Mouse (Mus musculus): ENCODE data around the gene Rnf220. TPM values are rescaled to one million over a fixed set of nuclear protein-coding genes. Genes with fewer than 3 reads are reported as not detected.

Rnf220 gene
- total and polyA plus RNA-seq, 3 experiments: 64.4 to 117 (median 86.8) TPM

DNA sequence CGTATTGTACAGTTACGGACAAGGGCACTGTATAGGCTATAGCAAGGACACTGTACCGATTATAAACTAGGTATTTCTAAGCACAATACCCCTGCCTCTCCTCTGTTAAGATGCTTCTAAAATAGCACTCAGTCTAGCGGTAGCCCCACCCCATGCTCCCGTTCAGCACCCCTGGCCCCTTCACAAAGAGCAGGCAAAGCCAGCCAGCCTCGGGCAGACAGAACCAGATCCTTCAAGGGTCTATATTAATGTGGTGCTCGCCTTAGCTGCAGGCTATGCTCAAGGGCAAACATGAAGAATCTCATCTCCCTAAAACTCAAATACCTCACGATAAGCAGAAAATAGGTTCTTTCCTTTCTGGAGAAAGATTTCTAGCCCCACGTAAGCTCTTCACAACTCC, 67.2 kb downstream of the Rnf220 start:
- Histone ChIP-seq H3K27me3 (replicated peaks) (no peaks in the 10 kb centered on the region), H3K9ac (ENCODE audit: insufficient read depth, low read depth) (no peak overlapping the region), H3K4me1 (ENCODE audit: control insufficient read depth in 1 of 2, insufficient read depth in 2 of 2) (peaks cover 8 to 29% of the 10 kb centered on the region in 2 experiments; a peak in 3 of 4 replicates), H3K79me2 (replicated peaks; ENCODE audit: control insufficient read depth, extremely low read depth, insufficient read depth, poor library complexity, severe bottlenecking) (no peaks in the 10 kb centered on the region), H3K4me2 (ENCODE audit: insufficient read depth, low read depth, poor library complexity, severe bottlenecking) (peak overlapping the region; percentile 14; the same call in 1 of the 2 replicates), H3K27ac (ENCODE audit: insufficient read depth, low read depth) (no peak overlapping the region), H3K36me3 (replicated peaks in 1 of 2; ENCODE audit: control insufficient read depth in 1 of 2, insufficient read depth in 1 of 2, low read length in 1 of 2) (no peaks in the 10 kb centered on the region), H3K4me3 (replicated peaks in 1 of 3; ENCODE audit: low read depth in 2 of 3, low read length in 2 of 3, poor library complexity in 1 of 3) (no peak overlapping the region), H3K9me3 (replicated peaks; ENCODE audit: low read length) (no peaks in the 10 kb centered on the region)
- in situ Hi-C loops (cut with MboI; ENCODE audit: low pct_ligation_motif_present, low pct_unique_long_range_greater_than_20kb, low sequenced_read_pairs): no loop called here
- TF ChIP-seq UBTF (IDR thresholded peaks at IDR 0.05; ENCODE audit: low read depth, low read length) (no peak), NRF1 (IDR thresholded peaks at IDR 0.05; ENCODE audit: low read depth, low read length) (no peak), MAFK (IDR thresholded peaks at IDR 0.05; ENCODE audit: insufficient replicate concordance, low read length) (no peak), CHD2 (IDR thresholded peaks at IDR 0.05; ENCODE audit: low read length) (no peak), PAX5 (IDR thresholded peaks at IDR 0.05; ENCODE audit: low read length) (no peak), IRF4 (IDR thresholded peaks at IDR 0.05; ENCODE audit: low read depth, low read length) (no peak), GABPA (IDR thresholded peaks at IDR 0.05; ENCODE audit: insufficient replicate concordance, low read depth, low read length) (no peak), EP300 (IDR thresholded peaks at IDR 0.05; ENCODE audit: low read length) (no peak), ZNF384 (IDR thresholded peaks at IDR 0.05; ENCODE audit: low read depth, low read length) (no peak), ZKSCAN1 (IDR thresholded peaks at IDR 0.05; ENCODE audit: borderline replicate concordance, low read depth, low read length) (no peak), JUN (IDR thresholded peaks at IDR 0.05; ENCODE audit: insufficient read depth, low read depth, low read length) (no peak), SIN3A (IDR thresholded peaks at IDR 0.05; ENCODE audit: low read length) (no peak), MXI1 (IDR thresholded peaks at IDR 0.05; ENCODE audit: low read depth, low read length) (no peak), POLR2AphosphoS2 (IDR thresholded peaks at IDR 0.05; ENCODE audit: low read depth, low read length) (no peak)
- DNase-seq (ENCODE audit: extremely low read depth): no peak
- dilution Hi-C loops (cut with MboI; ENCODE audit: extremely low pct_ligation_motif_present, extremely low pct_unique_long_range_greater_than_20kb, low sequenced_read_pairs): no loop called here

DNA sequence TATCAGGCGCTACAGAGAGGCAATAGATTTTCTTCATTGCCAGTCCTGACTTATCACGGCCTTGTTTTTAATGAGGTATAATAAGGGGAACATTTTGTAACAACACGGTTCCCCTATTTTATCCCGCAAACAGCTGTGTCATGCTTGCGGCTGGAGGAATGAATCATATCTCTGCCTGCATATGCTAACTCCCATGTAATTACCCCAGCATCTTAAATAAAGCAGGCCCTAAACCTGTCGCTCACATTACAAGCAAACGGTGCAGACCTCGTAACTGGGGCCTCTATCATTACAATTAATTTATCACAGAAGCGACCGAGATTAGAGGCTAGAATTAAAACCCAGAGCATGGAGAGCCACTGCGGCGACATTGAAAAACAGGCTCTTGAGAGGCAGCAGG, 69.3 kb downstream of the Rnf220 start:
- peaks cover 8 to 29% of the 10 kb centered on the region in 2 experiments; a peak in 3 of 4 replicates for H3K4me1 ChIP-seq (ENCODE audit: control insufficient read depth in 1 of 2, insufficient read depth in 2 of 2)
- in situ Hi-C loops (cut with MboI; ENCODE audit: low pct_ligation_motif_present, low pct_unique_long_range_greater_than_20kb, low sequenced_read_pairs): no loop called here
- H3K36me3 ChIP-seq (replicated peaks in 1 of 2; ENCODE audit: control insufficient read depth in 1 of 2, insufficient read depth in 1 of 2, low read length in 1 of 2): no peaks in the 10 kb centered on the region
- dilution Hi-C loops (cut with MboI; ENCODE audit: extremely low pct_ligation_motif_present, extremely low pct_unique_long_range_greater_than_20kb, low sequenced_read_pairs): no loop called here
- H3K27me3 ChIP-seq (replicated peaks): no peaks in the 10 kb centered on the region
- TF ChIP-seq JUN (IDR thresholded peaks at IDR 0.05; ENCODE audit: insufficient read depth, low read depth, low read length) (no peak), IRF4 (IDR thresholded peaks at IDR 0.05; ENCODE audit: low read depth, low read length) (no peak), POLR2AphosphoS2 (IDR thresholded peaks at IDR 0.05; ENCODE audit: low read depth, low read length) (no peak), NELFE (IDR thresholded peaks at IDR 0.05; ENCODE audit: low read depth, low read length) (no peak), ZMIZ1 (IDR thresholded peaks at IDR 0.05; ENCODE audit: low read depth, low read length) (no peak)
- no peaks in the 10 kb centered on the region for H3K79me2 ChIP-seq (replicated peaks; ENCODE audit: control insufficient read depth, extremely low read depth, insufficient read depth, poor library complexity, severe bottlenecking)
- DNase-seq (ENCODE audit: extremely low read depth): no peak
- no peak overlapping the region for H3K27ac ChIP-seq (ENCODE audit: insufficient read depth, low read depth)
- H3K9ac ChIP-seq (ENCODE audit: insufficient read depth, low read depth): no peak overlapping the region
- H3K4me2 ChIP-seq (ENCODE audit: insufficient read depth, low read depth, poor library complexity, severe bottlenecking): no peak overlapping the region
- H3K9me3 ChIP-seq (replicated peaks; ENCODE audit: low read length): no peaks in the 10 kb centered on the region
- H3K4me3 ChIP-seq (replicated peaks in 1 of 3; ENCODE audit: low read depth in 2 of 3, low read length in 2 of 3, poor library complexity in 1 of 3): no peak overlapping the region

All from CH12.LX (cell line).